Mouse (Mus musculus): Measurements from ENCODE around the gene Hrh2. TPM values are rescaled to one million over a fixed set of nuclear protein-coding genes. Genes with fewer than 3 reads are reported as not detected.

Gene Hrh2
- polyA plus RNA-seq, 1 experiment from 2014 or later: 0.06 TPM

DNA sequence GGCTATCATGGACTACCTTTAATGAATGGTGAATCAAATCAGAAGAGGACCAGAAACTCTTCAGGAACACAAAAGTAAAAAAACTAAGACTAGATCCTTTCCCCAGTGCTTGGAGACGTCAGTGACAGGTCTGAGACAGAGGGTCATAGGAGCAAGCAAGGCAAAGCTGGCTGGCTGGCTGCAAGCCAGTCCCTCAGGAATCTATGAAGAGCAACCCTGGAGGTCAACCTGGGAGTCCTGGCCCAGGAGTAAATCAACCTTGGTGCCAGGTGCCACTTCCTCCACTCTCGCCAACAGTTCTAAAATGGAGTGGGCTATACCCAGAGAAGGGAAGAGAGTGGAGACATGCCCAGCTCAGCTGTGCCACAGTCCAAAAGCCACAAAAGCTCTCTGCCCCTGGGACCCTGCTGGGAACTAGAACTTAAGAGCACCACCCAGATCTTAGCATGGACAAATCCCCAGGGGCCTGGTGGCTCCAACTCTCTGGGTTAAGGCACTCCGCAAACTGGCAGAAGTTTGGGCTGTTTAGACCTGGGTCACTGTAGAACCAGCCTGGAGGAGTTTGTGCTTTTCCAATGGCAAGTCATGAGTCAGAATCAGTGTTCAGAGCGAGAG, 15.4 kb upstream of the Hrh2 start:
- 58% methylated on average over 4 of the region's 4 CpGs for WGBS (ENCODE audit: insufficient replicate concordance)
- no peaks in the 10 kb centered on the region for H3K9me3 ChIP-seq (replicated peaks)
- no peak for ATAC-seq (ENCODE audit: insufficient read depth)
- H3K4me3 ChIP-seq (replicated peaks): no peak overlapping the region
- no peak overlapping the region for H3K9ac ChIP-seq
- no peak overlapping the region for H3K27ac ChIP-seq (replicated peaks)
- no peaks in the 10 kb centered on the region for H3K27me3 ChIP-seq
- H3K4me1 ChIP-seq (replicated peaks): no peaks in the 10 kb centered on the region
- no peak overlapping the region for H3K4me2 ChIP-seq
- H3K36me3 ChIP-seq (replicated peaks): no peaks in the 10 kb centered on the region

DNA sequence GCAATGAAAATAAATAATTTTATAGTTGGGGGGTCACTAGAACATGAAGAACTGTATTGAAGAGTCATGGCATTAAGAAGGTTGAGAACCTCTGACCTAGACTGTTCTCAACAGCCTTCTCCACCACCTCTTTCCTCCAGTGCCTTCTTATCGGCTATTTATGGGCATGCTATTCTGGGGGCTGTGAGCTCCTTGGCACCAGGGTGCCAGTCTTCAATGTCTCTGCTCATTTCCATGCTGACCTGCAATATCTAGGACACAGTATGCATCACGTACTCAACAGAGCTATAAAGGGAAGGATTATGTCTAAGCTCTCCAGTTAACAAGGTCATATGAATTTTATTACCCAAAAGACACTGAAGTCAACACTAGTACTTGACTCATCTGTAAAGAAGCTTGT, 14.6 kb upstream of the Hrh2 start:
- Histone ChIP-seq H3K9ac (no peak overlapping the region), H3K9me3 (replicated peaks) (no peaks in the 10 kb centered on the region), H3K4me2 (no peak overlapping the region), H3K27me3 (no peaks in the 10 kb centered on the region), H3K4me3 (replicated peaks) (no peak overlapping the region), H3K27ac (replicated peaks) (no peak overlapping the region), H3K4me1 (replicated peaks) (no peaks in the 10 kb centered on the region), H3K36me3 (replicated peaks) (no peaks in the 10 kb centered on the region)
- no peak for ATAC-seq (ENCODE audit: insufficient read depth)
- 60% methylated on average over 2 of the region's 2 CpGs for WGBS (ENCODE audit: insufficient replicate concordance)

- ATAC-seq (ENCODE audit: insufficient read depth): no peak
- Histone ChIP-seq H3K4me1 (replicated peaks) (no peaks in the 10 kb centered on the region), H3K4me2 (no peak overlapping the region), H3K9ac (no peak overlapping the region), H3K27me3 (no peaks in the 10 kb centered on the region), H3K27ac (replicated peaks) (no peak overlapping the region), H3K36me3 (replicated peaks) (no peaks in the 10 kb centered on the region), H3K9me3 (replicated peaks) (no peaks in the 10 kb centered on the region), H3K4me3 (replicated peaks) (no peak overlapping the region)
- WGBS (ENCODE audit: insufficient replicate concordance): 68% methylated on average over 5 of the region's 5 CpGs
These were observed 13.3 kb upstream of the Hrh2 start for GRCm38 (mm10) chr13:54178647-54179046.

DNA sequence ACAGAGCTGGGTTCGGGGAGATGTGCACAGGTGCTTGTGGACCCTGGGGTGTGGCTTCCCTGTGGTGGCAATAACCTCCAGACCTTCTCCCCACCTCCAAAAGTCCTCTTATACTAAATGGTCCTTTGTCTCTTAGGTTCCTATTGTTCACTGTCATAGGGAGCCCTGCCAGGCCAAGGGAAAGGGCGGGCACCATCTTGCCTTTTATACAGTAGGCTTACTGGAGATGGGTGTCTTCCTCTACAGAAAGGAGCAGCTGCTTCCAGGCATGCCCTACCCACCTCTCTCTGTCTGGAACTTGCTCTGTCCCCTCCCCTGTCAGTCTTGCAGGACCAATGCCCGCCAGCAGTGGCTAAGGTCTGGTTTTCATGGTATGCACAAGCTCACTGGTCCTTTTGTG, 12.0 kb upstream of the Hrh2 start:
- no peaks in the 10 kb centered on the region for H3K27me3 ChIP-seq
- no peak for ATAC-seq (ENCODE audit: insufficient read depth)
- WGBS (ENCODE audit: insufficient replicate concordance): 54% methylated on average over 3 of the region's 3 CpGs
- no peak overlapping the region for H3K4me3 ChIP-seq (replicated peaks)
- no peak overlapping the region for H3K9ac ChIP-seq
- H3K27ac ChIP-seq (replicated peaks): no peak overlapping the region
- H3K4me1 ChIP-seq (replicated peaks): no peaks in the 10 kb centered on the region
- no peaks in the 10 kb centered on the region for H3K9me3 ChIP-seq (replicated peaks)
- H3K36me3 ChIP-seq (replicated peaks): no peaks in the 10 kb centered on the region
- no peak overlapping the region for H3K4me2 ChIP-seq

DNA sequence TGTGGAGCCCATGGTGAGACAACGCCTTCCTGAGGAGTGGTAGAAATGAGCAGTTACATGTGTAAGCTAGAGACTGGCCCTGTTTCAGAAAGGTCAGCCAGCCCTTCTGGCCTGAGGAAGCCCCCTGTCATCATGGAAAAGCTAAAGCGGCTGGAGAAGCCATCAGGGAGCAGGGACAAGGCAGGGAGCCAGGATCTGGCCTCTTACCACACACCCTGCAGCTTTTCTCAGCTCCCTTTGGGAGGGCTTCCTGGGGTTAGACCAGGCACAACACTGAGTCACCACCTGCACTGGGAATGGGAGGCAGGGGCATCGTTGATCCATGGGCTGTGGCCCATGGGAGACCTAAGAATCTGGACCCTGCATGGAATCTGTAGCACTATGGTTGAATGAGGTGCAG, 11.5 kb upstream of the Hrh2 start:
- no peak overlapping the region for H3K4me2 ChIP-seq
- no peak overlapping the region for H3K9ac ChIP-seq
- ATAC-seq (ENCODE audit: insufficient read depth): no peak
- no peak overlapping the region for H3K4me3 ChIP-seq (replicated peaks)
- H3K27ac ChIP-seq (replicated peaks): no peak overlapping the region
- WGBS (ENCODE audit: insufficient replicate concordance): 56% methylated on average over 3 of the region's 3 CpGs
- H3K4me1 ChIP-seq (replicated peaks): no peaks in the 10 kb centered on the region
- no peaks in the 10 kb centered on the region for H3K9me3 ChIP-seq (replicated peaks)
- no peaks in the 10 kb centered on the region for H3K27me3 ChIP-seq
- H3K36me3 ChIP-seq (replicated peaks): no peaks in the 10 kb centered on the region

DNA sequence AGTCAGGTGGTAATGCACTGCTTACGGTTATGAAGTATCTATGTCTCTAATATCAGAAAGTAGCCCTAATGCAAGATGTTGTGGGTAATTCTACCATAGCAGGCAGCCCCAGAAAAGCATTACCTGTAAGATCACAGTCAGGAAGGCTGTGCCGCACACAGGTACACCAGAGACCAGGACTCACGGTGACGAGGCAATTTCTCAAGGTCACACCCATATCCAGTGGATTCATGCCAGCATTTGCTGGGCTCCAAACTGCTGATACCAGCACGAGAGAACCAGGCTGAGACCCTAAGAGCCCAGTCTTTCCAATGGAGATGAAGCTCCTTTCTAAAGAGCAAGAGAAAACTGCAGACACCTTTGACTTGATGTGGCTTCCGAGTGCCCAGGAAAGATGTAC, 10.6 kb upstream of the Hrh2 start:
- ATAC-seq (ENCODE audit: insufficient read depth): no peak
- no peak overlapping the region for H3K9ac ChIP-seq
- 67% methylated on average over 6 of the region's 6 CpGs for WGBS (ENCODE audit: insufficient replicate concordance)
- no peak overlapping the region for H3K27ac ChIP-seq (replicated peaks)
- H3K36me3 ChIP-seq (replicated peaks): no peaks in the 10 kb centered on the region
- no peaks in the 10 kb centered on the region for H3K4me1 ChIP-seq (replicated peaks)
- no peaks in the 10 kb centered on the region for H3K9me3 ChIP-seq (replicated peaks)
- H3K27me3 ChIP-seq: no peaks in the 10 kb centered on the region
- no peak overlapping the region for H3K4me3 ChIP-seq (replicated peaks)
- no peak overlapping the region for H3K4me2 ChIP-seq

DNA sequence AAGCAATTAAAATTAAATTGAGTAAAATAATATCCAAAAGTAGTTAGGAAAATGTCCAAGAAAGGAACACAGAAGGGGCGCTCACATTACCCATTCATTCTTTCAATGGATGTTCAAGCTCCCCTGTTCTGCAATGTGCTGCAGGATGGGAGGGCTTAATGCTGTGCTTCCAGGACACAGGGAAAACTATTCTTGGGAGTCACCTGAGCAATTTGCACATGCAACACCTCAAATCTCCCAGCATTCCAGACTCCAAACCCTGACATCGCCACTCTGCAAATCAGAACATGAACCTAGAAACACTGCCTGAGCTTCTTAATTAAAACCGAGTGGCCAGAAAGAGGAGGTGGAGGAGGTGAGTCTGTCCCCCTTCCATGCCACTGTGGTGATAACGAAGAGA, 10.0 kb upstream of the Hrh2 start:
- ATAC-seq (ENCODE audit: insufficient read depth): no peak
- no peak overlapping the region for H3K27ac ChIP-seq (replicated peaks)

DNA sequence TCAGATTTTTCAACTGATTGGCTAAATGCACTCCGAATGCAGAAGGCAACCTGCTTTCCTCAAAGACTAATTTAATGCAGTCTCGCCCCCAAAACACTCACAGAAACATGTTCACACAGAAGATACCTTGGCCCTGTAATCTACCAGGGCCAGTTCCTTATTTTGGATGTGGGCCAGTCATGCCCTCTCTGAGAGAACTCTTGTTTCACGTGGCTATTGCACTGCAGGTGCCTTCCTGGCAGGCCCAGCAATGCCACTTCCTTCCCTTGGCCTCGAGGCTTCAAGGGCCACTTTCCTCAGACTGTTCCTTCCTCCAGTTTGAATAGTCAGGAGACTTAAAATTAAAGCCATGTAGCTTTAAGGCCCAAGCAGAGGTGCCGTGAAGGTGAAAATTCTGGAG, 5.5 kb upstream of the Hrh2 start:
- WGBS (ENCODE audit: insufficient replicate concordance): 37% methylated on average over 5 of the region's 5 CpGs
- no peaks in the 10 kb centered on the region for H3K9me3 ChIP-seq (replicated peaks)
- H3K4me1 ChIP-seq (replicated peaks): no peaks in the 10 kb centered on the region
- no peaks in the 10 kb centered on the region for H3K27me3 ChIP-seq
- no peak overlapping the region for H3K9ac ChIP-seq
- H3K4me2 ChIP-seq: no peak overlapping the region
- H3K27ac ChIP-seq (replicated peaks): no peak overlapping the region
- ATAC-seq (ENCODE audit: insufficient read depth): no peak
- no peaks in the 10 kb centered on the region for H3K36me3 ChIP-seq (replicated peaks)
- H3K4me3 ChIP-seq (replicated peaks): no peak overlapping the region

More for the DNA sequence above, 10.0 kb upstream of the Hrh2 start:
- H3K9me3 ChIP-seq (replicated peaks): no peaks in the 10 kb centered on the region
- no peak overlapping the region for H3K9ac ChIP-seq
- H3K4me2 ChIP-seq: no peak overlapping the region
- no peaks in the 10 kb centered on the region for H3K4me1 ChIP-seq (replicated peaks)
- WGBS (ENCODE audit: insufficient replicate concordance): 66% methylated on average over 4 of the region's 4 CpGs
- no peaks in the 10 kb centered on the region for H3K27me3 ChIP-seq
- no peaks in the 10 kb centered on the region for H3K36me3 ChIP-seq (replicated peaks)
- H3K4me3 ChIP-seq (replicated peaks): no peak overlapping the region

GRCm38 (mm10) chr13:54188190-54188706, 3.7 kb upstream of the Hrh2 start:
- no peaks in the 10 kb centered on the region for H3K36me3 ChIP-seq (replicated peaks)
- no peak overlapping the region for H3K4me3 ChIP-seq (replicated peaks)
- H3K27me3 ChIP-seq: peaks cover 12% of the 10 kb centered on the region
- no peak overlapping the region for H3K27ac ChIP-seq (replicated peaks)
- no peak overlapping the region for H3K9ac ChIP-seq
- no peaks in the 10 kb centered on the region for H3K4me1 ChIP-seq (replicated peaks)
- ATAC-seq (ENCODE audit: insufficient read depth): no peak
- no peak overlapping the region for H3K4me2 ChIP-seq
- H3K9me3 ChIP-seq (replicated peaks): no peaks in the 10 kb centered on the region
- 27% methylated on average over 7 of the region's 7 CpGs for whole genome bisulfite sequencing (ENCODE audit: insufficient replicate concordance)

DNA sequence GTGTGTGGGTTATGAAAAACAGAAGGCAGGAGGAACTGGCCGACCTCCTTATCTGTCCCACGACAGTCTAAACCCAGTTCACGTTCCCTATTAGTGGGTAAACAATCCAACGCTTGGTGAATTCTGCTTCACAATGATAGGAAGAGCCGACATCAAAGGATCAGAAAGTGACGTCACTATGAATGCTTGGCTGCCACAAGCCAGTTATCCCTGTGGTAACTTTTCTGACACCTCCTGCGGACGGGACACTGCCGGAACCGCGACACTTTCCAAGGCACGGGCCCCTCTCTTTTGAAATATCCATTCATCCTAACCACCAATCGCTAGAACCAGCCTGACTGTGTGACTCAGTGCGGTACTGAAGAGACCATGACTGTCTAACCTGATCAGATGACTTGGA, 2.0 kb upstream of the Hrh2 start:
- Histone ChIP-seq H3K9me3 (replicated peaks) (no peaks in the 10 kb centered on the region), H3K4me3 (replicated peaks) (no peak overlapping the region), H3K4me2 (no peak overlapping the region), H3K36me3 (replicated peaks) (no peaks in the 10 kb centered on the region), H3K9ac (no peak overlapping the region), H3K27me3 (peaks cover 12% of the 10 kb centered on the region), H3K27ac (replicated peaks) (no peak overlapping the region), H3K4me1 (replicated peaks) (no peaks in the 10 kb centered on the region)
- WGBS (ENCODE audit: insufficient replicate concordance): 45% methylated on average over 14 of the region's 14 CpGs
- ATAC-seq (ENCODE audit: insufficient read depth): no peak

DNA sequence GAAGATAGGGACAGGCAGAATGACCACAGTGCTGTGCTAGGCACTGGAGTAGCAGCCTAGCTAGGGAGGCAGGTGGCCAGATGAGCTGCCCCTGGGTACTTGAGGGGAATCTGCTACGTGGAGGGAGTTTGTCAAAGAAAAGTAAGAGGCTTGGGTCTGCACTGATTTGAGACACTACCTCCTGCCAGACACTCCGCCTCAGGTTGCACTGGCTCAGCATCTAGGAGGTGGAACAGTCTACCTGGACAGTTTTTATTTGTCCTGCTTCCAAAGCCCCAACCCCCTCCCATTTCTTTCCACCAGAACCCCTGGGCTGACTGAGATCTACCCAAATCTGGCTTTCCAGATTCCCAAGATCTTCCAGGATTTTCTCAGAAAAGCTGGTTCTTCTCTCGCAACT, 748 bp upstream of the Hrh2 start:
- Histone ChIP-seq H3K4me3 (replicated peaks) (no peak overlapping the region), H3K27me3 (peaks cover 12% of the 10 kb centered on the region), H3K4me1 (replicated peaks) (no peaks in the 10 kb centered on the region), H3K36me3 (replicated peaks) (no peaks in the 10 kb centered on the region), H3K4me2 (no peak overlapping the region), H3K9me3 (replicated peaks) (no peaks in the 10 kb centered on the region), H3K27ac (replicated peaks) (no peak overlapping the region), H3K9ac (no peak overlapping the region)
- 50% methylated on average over 3 of the region's 3 CpGs for WGBS (ENCODE audit: insufficient replicate concordance)
- ATAC-seq (ENCODE audit: insufficient read depth): no peak

GRCm38 (mm10) chr13:54193580-54193979, 1.7 kb downstream of the Hrh2 start:
- Histone ChIP-seq H3K4me1 (replicated peaks) (no peaks in the 10 kb centered on the region), H3K27me3 (peaks cover 12% of the 10 kb centered on the region), H3K9me3 (replicated peaks) (no peaks in the 10 kb centered on the region), H3K9ac (no peak overlapping the region), H3K27ac (replicated peaks) (no peak overlapping the region), H3K36me3 (replicated peaks) (no peaks in the 10 kb centered on the region), H3K4me3 (replicated peaks) (no peak overlapping the region), H3K4me2 (no peak overlapping the region)
- WGBS (ENCODE audit: insufficient replicate concordance): 17% methylated on average over 5 of the region's 5 CpGs
- ATAC-seq (ENCODE audit: insufficient read depth): no peak
